Mouse (Mus musculus): Measurements from ENCODE around the gene Tmem11. TPM values are rescaled to one million over a fixed set of nuclear protein-coding genes. Genes with fewer than 3 reads are reported as not detected.

The Tmem11 gene
- total and polyA plus RNA-seq, 3 experiments, result 29.6 to 60.2 (median 38.0) TPM

DNA sequence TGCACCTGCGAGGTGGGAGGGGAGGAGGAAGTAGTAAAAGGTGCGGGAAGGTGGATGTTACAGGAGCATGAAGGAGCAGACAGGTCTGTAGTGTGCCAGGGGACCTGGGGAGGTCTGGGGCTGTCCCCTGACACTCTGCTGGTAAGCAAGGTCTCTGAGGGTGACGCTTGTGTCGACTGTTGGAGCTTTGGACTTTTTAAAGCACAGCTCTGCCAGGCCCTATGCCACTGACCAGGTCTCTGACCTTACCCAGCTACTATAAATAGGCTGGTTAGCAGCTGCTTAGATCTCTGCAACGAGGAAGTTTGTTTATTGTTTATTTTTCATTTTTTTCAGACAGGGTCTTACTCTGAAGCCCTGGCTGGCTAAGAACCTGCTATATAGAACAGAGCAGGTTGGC lies 33.7 kb downstream of the Tmem11 start:
- DNase-seq (ENCODE audit: low spot score) (no peak), ATAC-seq (ENCODE audit: extremely low read depth, insufficient number of reproducible peaks, low FRiP score, poor library complexity, severe bottlenecking) (no peak)
- H3K9me3 ChIP-seq (replicated peaks), result no peaks in the 10 kb centered on the region
- peaks cover 9% of the 10 kb centered on the region; the same call in 1 of the 2 replicates for H3K4me1 ChIP-seq (ENCODE audit: insufficient read depth, low read depth, low read length)
- TF ChIP-seq GATA2 (IDR thresholded peaks at IDR 0.05; ENCODE audit: borderline replicate concordance, low read depth, low read length) (no peak), TAL1 (conservative IDR thresholded peaks at IDR 0.05; ENCODE audit: low read depth, low read length) (no peak), CTCF (IDR thresholded peaks at IDR 0.05; ENCODE audit: low read depth, low read length) (no peak), GATA1 (IDR thresholded peaks at IDR 0.05; ENCODE audit: borderline replicate concordance, low read length) (no peak), POLR2AphosphoS5 (IDR thresholded peaks at IDR 0.05; ENCODE audit: insufficient replicate concordance, low read depth, low read length) (no peak)
- no peak overlapping the region for H3K4me3 ChIP-seq (ENCODE audit: low read depth, low read length)
- peaks cover 92% of the 10 kb centered on the region for H3K36me3 ChIP-seq (replicated peaks)
- no peaks in the 10 kb centered on the region for H3K27me3 ChIP-seq (ENCODE audit: insufficient read depth, low read length)

DNA sequence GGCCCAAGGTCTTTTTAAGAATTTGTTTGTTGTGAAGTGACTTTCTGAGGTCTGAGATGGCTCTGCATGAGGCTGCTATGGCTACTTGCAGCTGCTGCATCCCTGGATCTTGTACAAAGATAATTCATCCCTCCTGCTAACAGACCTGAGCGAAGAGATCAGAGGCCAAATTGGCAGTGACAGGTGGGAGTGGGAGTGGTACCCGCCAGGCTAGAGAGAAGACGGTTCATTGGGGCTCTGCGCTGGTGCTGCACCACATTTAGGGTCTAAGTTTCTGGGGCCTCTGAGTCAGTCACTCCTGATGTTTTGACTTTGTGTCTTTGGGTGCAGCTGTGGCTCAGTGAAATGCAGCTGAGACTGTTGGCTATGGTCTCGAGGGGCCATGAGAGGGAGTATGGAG lies 35.7 kb downstream of the Tmem11 start:
- Histone ChIP-seq H3K9me3 (replicated peaks) (no peaks in the 10 kb centered on the region), H3K36me3 (replicated peaks) (peaks cover 88% of the 10 kb centered on the region), H3K27me3 (ENCODE audit: insufficient read depth, low read length) (no peaks in the 10 kb centered on the region), H3K4me3 (ENCODE audit: low read depth, low read length) (no peak overlapping the region), H3K4me1 (ENCODE audit: insufficient read depth, low read depth, low read length) (peaks cover 12% of the 10 kb centered on the region)
- ATAC-seq (ENCODE audit: extremely low read depth, insufficient number of reproducible peaks, low FRiP score, poor library complexity, severe bottlenecking) (no peak), DNase-seq (ENCODE audit: low spot score) (no peak)
- no peak for TF ChIP-seq CTCF (IDR thresholded peaks at IDR 0.05; ENCODE audit: low read depth, low read length)

DNA sequence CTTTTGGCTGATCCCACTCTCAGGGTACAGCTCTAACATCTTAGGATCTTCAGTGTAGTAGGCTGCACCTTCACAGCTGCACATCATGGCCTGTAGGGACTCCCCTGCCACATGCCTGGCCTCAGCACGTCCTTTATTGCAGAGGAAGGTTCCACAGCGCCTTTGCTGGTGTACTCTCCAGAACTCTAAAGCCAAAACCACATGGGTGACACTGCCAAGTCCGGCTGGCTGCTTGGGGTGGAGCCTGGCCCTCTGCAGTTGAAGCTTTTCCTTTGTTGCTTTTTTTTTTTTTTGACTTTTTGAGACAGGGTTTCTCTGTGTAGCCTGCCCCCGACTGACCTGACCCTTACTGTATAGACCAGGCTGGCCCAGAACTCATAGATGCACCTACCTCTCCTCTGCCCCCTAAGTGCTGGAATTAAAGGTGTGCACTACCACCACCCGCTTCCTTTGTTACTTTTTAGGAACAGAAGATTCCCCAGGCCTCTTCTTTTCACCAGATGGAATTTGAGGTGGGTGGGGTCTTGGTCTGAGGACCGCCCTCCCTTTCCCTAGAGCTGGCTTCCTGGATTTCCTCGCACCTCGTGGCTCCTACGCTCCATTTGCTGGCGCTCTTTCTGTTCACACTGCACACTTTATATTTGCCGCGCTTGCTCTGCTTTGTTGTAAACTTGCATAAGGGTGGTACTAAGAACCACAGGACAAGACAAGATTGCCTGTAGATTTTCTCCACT lies 37.4 kb downstream of the Tmem11 start:
- no peaks in the 10 kb centered on the region for H3K9me3 ChIP-seq (replicated peaks)
- TF ChIP-seq CTCF (IDR thresholded peaks at IDR 0.05; ENCODE audit: low read depth, low read length) (no peak), GATA1 (IDR thresholded peaks at IDR 0.05; ENCODE audit: borderline replicate concordance, low read length) (no peak), POLR2AphosphoS5 (IDR thresholded peaks at IDR 0.05; ENCODE audit: insufficient replicate concordance, low read depth, low read length) (no peak), GATA2 (IDR thresholded peaks at IDR 0.05; ENCODE audit: borderline replicate concordance, low read depth, low read length) (no peak), TAL1 (conservative IDR thresholded peaks at IDR 0.05; ENCODE audit: low read depth, low read length) (no peak)
- DNase-seq (ENCODE audit: low spot score) (no peak), ATAC-seq (ENCODE audit: extremely low read depth, insufficient number of reproducible peaks, low FRiP score, poor library complexity, severe bottlenecking) (no peak)
- no peak overlapping the region for H3K4me3 ChIP-seq (ENCODE audit: low read depth, low read length)
- H3K36me3 ChIP-seq (replicated peaks), result peaks cover 89% of the 10 kb centered on the region
- peaks cover 17% of the 10 kb centered on the region for H3K4me1 ChIP-seq (ENCODE audit: insufficient read depth, low read depth, low read length)
- H3K27me3 ChIP-seq (ENCODE audit: insufficient read depth, low read length), result no peaks in the 10 kb centered on the region

DNA sequence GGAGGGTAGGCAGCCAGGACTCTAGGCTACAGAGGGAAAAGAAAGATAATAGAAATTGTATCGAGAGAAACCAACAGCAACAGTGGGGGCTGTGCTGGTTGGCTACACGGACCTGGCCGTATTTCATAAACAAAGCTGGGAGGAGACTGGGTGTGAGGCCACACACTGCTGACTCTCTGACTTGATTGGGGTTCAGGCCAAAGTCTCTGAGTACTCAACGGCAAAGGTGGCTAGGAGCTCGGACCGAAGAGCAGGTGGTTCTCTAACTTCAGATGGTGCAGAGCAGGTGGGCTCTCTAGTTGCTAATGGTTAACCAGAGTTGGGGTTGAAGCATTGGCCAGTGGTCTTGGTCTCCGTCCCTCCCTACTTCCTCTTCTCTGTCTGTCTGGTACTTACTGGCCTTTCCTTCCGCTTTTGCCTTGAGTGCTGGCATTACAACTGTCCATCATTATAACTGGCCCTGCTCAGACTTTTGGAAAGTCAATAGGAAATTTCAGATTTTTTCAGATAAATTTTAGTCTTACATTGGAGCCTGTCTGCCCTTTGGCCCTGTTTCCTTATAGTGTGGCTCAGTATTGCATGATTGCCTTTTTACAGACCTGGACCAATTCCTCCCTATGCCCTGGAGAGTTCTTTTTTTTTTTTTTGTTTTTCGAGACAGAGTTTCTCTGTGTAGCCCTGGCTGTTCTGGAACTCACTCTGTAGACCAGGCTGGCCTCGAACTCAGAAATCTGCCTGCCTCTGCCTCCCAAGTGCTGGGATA lies 41.2 kb downstream of the Tmem11 start:
- peaks cover 70% of the 10 kb centered on the region for H3K36me3 ChIP-seq (replicated peaks)
- no peak for TF ChIP-seq GATA1 (IDR thresholded peaks at IDR 0.05; ENCODE audit: borderline replicate concordance, low read length)
- no peak for TF ChIP-seq CTCF (IDR thresholded peaks at IDR 0.05; ENCODE audit: low read depth, low read length)
- no peak for TF ChIP-seq GATA2 (IDR thresholded peaks at IDR 0.05; ENCODE audit: borderline replicate concordance, low read depth, low read length)
- no peak for TF ChIP-seq TAL1 (conservative IDR thresholded peaks at IDR 0.05; ENCODE audit: low read depth, low read length)
- TF ChIP-seq POLR2AphosphoS5 (IDR thresholded peaks at IDR 0.05; ENCODE audit: insufficient replicate concordance, low read depth, low read length), result no peak
- no peaks in the 10 kb centered on the region for H3K27me3 ChIP-seq (ENCODE audit: insufficient read depth, low read length)
- ATAC-seq (ENCODE audit: extremely low read depth, insufficient number of reproducible peaks, low FRiP score, poor library complexity, severe bottlenecking) (no peak), DNase-seq (ENCODE audit: low spot score) (no peak)
- no peak overlapping the region for H3K4me3 ChIP-seq (ENCODE audit: low read depth, low read length)
- peaks cover 17% of the 10 kb centered on the region for H3K4me1 ChIP-seq (ENCODE audit: insufficient read depth, low read depth, low read length)
- H3K9me3 ChIP-seq (replicated peaks), result no peaks in the 10 kb centered on the region

DNA sequence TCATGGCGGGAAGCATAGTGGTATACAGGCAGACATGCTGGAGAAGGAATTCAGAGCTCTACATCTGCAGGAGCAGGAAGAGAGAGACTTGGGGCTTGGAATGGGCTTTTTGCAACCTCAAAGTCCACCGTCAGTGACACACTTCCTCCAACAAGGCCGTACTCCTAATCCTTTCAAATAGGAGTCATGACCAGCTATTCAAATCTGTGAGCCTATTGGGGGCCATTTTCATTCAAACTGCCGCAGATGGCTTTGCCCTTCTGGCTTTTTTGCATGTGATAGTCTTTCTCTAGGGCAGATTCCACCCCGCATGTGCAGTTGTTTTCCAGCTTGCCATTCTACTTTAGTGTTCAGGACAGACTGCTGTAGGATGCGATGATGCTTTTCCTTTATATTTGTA lies 42.2 kb downstream of the Tmem11 start:
- no peak overlapping the region for H3K4me3 ChIP-seq (ENCODE audit: low read depth, low read length)
- H3K4me1 ChIP-seq (ENCODE audit: insufficient read depth, low read depth, low read length), result peaks cover 25% of the 10 kb centered on the region
- peaks cover 68% of the 10 kb centered on the region for H3K36me3 ChIP-seq (replicated peaks)
- H3K9me3 ChIP-seq (replicated peaks), result no peaks in the 10 kb centered on the region
- no peak for DNase-seq (ENCODE audit: low spot score)
- no peak for ATAC-seq (ENCODE audit: extremely low read depth, insufficient number of reproducible peaks, low FRiP score, poor library complexity, severe bottlenecking)
- no peaks in the 10 kb centered on the region for H3K27me3 ChIP-seq (ENCODE audit: insufficient read depth, low read length)
- TF ChIP-seq CTCF (IDR thresholded peaks at IDR 0.05; ENCODE audit: low read depth, low read length) (no peak), GATA1 (IDR thresholded peaks at IDR 0.05; ENCODE audit: borderline replicate concordance, low read length) (no peak), POLR2AphosphoS5 (IDR thresholded peaks at IDR 0.05; ENCODE audit: insufficient replicate concordance, low read depth, low read length) (no peak), TAL1 (conservative IDR thresholded peaks at IDR 0.05; ENCODE audit: low read depth, low read length) (no peak), GATA2 (IDR thresholded peaks at IDR 0.05; ENCODE audit: borderline replicate concordance, low read depth, low read length) (no peak)

DNA sequence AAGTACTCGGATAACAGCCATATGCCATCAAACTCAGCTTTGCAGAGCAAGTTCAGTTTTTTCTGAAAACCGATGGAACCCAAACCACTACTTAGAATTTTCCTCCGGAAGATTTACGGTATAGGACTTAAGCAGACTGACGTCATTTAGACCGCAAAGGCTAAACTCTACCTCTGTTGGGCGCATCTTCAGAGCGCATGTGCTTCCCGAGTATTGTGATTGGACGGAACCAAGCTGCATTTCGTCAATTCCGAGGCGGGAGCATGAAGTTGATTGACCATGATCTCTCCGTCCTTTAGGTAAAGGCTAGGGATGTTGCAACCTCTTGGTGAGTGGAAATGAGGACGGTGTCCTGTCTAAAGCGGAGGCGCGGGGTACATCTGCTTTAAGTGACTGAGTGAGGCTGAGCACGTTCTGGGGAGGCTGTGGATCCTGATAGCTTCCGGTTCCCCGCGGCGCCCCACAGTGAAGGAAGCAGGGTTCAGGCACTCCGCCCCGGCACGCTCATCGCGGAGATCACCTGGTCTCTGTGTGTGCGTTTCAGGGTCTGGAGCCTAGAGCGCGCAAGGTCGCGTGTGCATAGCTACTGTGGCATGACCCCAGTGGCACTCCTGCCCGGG lies 48.5 kb downstream of the Tmem11 start, which contains the start of gene Dhrs7b:
TSS of gene Dhrs7b (plus strand) at position 199 of the 620 bp plus-strand sequence.
- Histone ChIP-seq H3K4me1 (ENCODE audit: insufficient read depth, low read depth, low read length) (peaks cover 25% of the 10 kb centered on the region), H3K27me3 (ENCODE audit: insufficient read depth, low read length) (peaks cover 4% of the 10 kb centered on the region; the same call in 1 of the 2 replicates), H3K9me3 (replicated peaks) (no peaks in the 10 kb centered on the region), H3K36me3 (replicated peaks) (peaks cover 30% of the 10 kb centered on the region), H3K4me3 (ENCODE audit: low read depth, low read length) (peak within 1 kb of the TSS; percentile 84)
- ATAC-seq (ENCODE audit: extremely low read depth, insufficient number of reproducible peaks, low FRiP score, poor library complexity, severe bottlenecking) (peak; percentile 95), DNase-seq (ENCODE audit: low spot score) (peak; percentile 84)
- no peak for TF ChIP-seq TAL1 (conservative IDR thresholded peaks at IDR 0.05; ENCODE audit: low read depth, low read length)
- TF ChIP-seq GATA2 (IDR thresholded peaks at IDR 0.05; ENCODE audit: borderline replicate concordance, low read depth, low read length), result no peak
- 0 out of 2 replicates have a peak, but pooled peaks have one; percentile 35 for TF ChIP-seq POLR2AphosphoS5 (IDR thresholded peaks at IDR 0.05; ENCODE audit: insufficient replicate concordance, low read depth, low read length)

Data from G1E (cell line).